Mouse (Mus musculus) liver, postnatal 0 days (tissue): ENCODE results near the gene Ipo9. TPM values are rescaled to one million over a fixed set of nuclear protein-coding genes. Genes with fewer than 3 reads are reported as not detected.

Source experiments
- ATAC-seq: fragments of 200-750 bp; cut with Nextera tagmentation; 2 replicates; pipeline ENCODE4 v1.8.0; 2017; ENCODE audit warnings: mild to moderate bottlenecking, moderate library complexity
- DNase-seq: peaks from one replicate; pipeline ENCODE4 v3.0.0-alpha.2; 2016
- H3K27ac ChIP-seq: fragments of 300-500 bp; sonication (generic); 2 replicates; pipeline ENCODE4 v1.5.1; 2014; ENCODE audit warnings: antibody characterized with exemption, moderate library complexity, mild to moderate bottlenecking, low read depth
- H3K27me3 ChIP-seq: fragments of 300-500 bp; sonication (generic); 2 replicates; pipeline ENCODE4 v1.6.1; 2014; ENCODE audit warnings: low read length, control low read depth, mixed read lengths; ENCODE audit not compliant: insufficient read depth
- H3K36me3 ChIP-seq: fragments of 300-500 bp; sonication (generic); replicated peaks from 2 replicates; pipeline ENCODE4 v1.6.1; 2014; ENCODE audit warnings: mild to moderate bottlenecking, control low read depth, low read length, moderate library complexity, mixed read lengths; ENCODE audit not compliant: insufficient read depth
- H3K4me1 ChIP-seq: fragments of 300-500 bp; sonication (generic); 2 replicates; pipeline ENCODE4 v1.6.1; 2014; ENCODE audit warnings: antibody characterized with exemption, mild to moderate bottlenecking, control low read depth; ENCODE audit not compliant: insufficient read depth
- H3K4me2 ChIP-seq: fragments of 300-500 bp; sonication (generic); 2 replicates; pipeline ENCODE4 v1.6.1; 2014; ENCODE audit warnings: low read depth, mild to moderate bottlenecking, low read length, moderate library complexity, mixed read lengths
- H3K4me3 ChIP-seq: fragments of 300-500 bp; sonication (generic); 2 replicates; pipeline ENCODE4 v1.5.1; 2014; ENCODE audit warnings: low read depth, low read length
- H3K9ac ChIP-seq: fragments of 300-500 bp; sonication (generic); replicated peaks from 2 replicates; pipeline ENCODE4 v1.6.1; 2014; ENCODE audit warnings: mild to moderate bottlenecking, moderate library complexity
- H3K9me3 ChIP-seq: fragments of 300-500 bp; sonication (generic); 2 replicates; pipeline ENCODE4 v1.6.1; 2016; ENCODE audit warnings: mild to moderate bottlenecking, control low read depth, low read length, mixed read lengths
- CTCF ChIP-seq: sonication (generic); IDR thresholded peaks from 2 replicates; pipeline ENCODE4 v1.5.1; 2016; ENCODE audit warnings: antibody characterized with exemption, low read depth
- EP300 ChIP-seq: IDR thresholded peaks from 2 replicates; pipeline ENCODE4 v1.6.1; 2016; ENCODE audit warnings: antibody characterized with exemption, low read depth, mild to moderate bottlenecking
- WGBS: fragments of 180-500 bp; shearing (Covaris S2); extraction: QIAGEN DNeasy Blood & Tissue Kit; methylation state at CpG from one replicate; pipeline ENCODE4 v1.1.7; 2014; ENCODE audit not compliant: insufficient replicate concordance; 5-methylcytosine and 5-hydroxymethylcytosine counted together
- polyA plus RNA-seq: library from polyadenylated mRNA; unstranded; fragments of >200 nt; fragmentation: Nextera tagmentation; extraction: Ambion mirVana; gene quantifications from 2 replicates; pipeline ENCODE4 v1.2.1, GENCODE M21; 2015

Gene Ipo9
- polyA plus RNA-seq, 1 experiment from 2014 or later, result 12.1 TPM

DNA sequence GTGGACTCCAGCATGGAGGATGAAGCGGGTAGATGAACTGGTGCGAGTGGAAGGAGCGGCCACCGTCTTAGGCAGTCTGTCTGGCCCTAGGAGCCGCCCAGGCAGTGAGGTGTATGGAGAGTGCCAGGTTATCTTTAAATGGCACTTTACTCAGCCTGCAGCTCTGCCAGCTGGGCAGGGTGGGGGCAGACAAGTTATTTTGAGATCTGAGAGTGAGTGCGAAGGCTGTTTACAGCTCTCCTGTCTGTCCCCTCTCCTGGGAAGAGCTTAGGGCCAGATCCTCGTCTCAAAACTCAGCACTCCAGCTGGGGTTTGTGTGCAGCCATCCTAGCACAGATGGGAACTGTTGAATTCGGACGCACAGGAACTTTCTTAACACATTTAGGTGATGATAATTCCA lies 51.7 kb downstream of the Ipo9 start:
- Histone ChIP-seq H3K4me1 (peaks cover 8% of the 10 kb centered on the region), H3K27me3 (peaks cover 10% of the 10 kb centered on the region; the same call in 1 of the 2 replicates), H3K4me2 (no peak overlapping the region), H3K4me3 (no peak overlapping the region), H3K27ac (no peak overlapping the region), H3K9me3 (no peaks in the 10 kb centered on the region), H3K36me3 (peaks cover 9% of the 10 kb centered on the region), H3K9ac (no peak overlapping the region)
- DNase-seq (no peak), ATAC-seq (no peak)
- TF ChIP-seq EP300, result no peak
- TF ChIP-seq CTCF, result no peak
- WGBS, result 54% methylated on average over 9 of the region's 9 CpGs

DNA sequence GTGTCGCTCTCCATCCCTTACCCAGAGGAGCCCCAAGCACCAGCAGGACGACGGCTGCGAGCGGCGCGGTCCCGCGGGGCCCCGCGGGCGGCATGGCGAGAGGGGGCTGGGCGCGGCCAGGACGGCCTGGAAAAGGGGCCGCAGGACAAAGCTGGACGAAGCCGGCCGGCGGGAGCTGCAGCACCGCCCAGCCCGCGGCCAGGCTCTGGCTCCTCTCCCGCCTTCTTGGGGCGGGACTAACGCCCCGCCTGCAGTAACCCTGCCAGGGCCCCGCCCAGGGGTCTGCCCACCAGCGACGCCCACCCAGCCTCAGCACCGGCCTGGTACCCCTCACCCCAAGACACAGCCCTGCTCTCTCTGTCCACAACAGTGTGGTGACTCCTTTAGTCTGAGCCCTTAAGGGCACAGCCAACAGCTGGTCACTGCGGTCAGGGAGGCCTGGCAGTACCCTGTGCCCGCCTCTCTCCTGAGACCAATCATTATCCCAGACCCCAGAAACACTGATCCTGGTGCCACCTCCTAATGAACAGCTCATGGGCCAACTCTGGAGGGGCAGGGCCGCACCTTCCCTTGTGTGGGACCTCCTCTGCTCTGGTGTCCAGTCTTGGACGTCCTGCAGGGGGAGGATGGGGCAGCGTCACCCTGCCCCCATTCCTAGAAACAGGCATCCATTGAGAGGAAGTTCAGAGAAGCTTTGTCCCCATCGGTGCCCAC lies 55.3 kb downstream of the Ipo9 start, which contains the start of gene Shisa4:
Shisa4 (minus strand) TSS at position 370 of the 714 bp plus-strand sequence.
- WGBS, result 6% methylated on average over 34 of the region's 38 CpGs
- peaks cover 8% of the 10 kb centered on the region for H3K4me1 ChIP-seq
- DNase-seq (peak; percentile 52), ATAC-seq (peak; percentile 65)
- no peak for TF ChIP-seq CTCF
- TF ChIP-seq EP300, result no peak
- peaks cover 10% of the 10 kb centered on the region; the same call in 1 of the 2 replicates for H3K27me3 ChIP-seq
- H3K27ac ChIP-seq, result no peak within 1 kb of the TSS
- no peaks in the 10 kb centered on the region for H3K9me3 ChIP-seq
- H3K9ac ChIP-seq, result peak within 1 kb of the TSS; percentile 37
- H3K4me3 ChIP-seq, result peak within 1 kb of the TSS; percentile 44
- H3K36me3 ChIP-seq, result no peaks in the 10 kb centered on the region
- peak within 1 kb of the TSS; percentile 73 for H3K4me2 ChIP-seq

DNA sequence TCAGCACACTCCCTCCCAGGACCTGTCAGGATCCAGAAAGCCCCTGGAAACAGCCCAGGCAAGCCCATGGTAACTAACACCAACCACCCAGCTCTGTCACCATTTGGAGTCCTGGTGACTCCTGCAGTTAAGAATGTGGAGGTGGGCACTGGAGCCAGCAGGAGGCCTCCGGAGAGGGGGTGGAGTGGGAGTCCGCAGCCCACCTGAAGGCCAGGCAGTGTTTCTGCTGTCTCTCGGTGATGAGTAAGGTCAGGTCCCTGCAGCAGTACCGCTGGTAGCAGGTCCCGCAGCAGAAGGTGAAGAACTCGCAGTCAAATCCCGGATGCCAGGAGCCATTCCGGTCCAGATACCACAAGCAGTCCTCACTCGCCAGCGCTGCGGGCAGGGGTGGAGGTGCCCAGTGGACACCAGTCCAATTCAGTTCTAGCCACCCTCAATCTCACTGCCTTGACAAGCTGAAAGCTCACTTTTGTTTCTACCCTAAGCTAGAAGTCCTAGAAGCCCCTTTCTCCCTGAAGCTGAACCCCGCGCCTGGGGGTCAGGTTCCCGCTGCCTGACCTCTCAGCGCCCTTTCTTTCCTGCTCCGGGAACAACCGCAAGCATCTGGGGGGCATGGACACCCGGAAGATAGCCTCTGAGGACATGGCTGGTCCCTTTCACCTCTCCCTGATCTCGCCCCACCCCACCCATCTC lies 56.0 kb downstream of the Ipo9 start:
- Histone ChIP-seq H3K9me3 (no peaks in the 10 kb centered on the region), H3K27me3 (peaks cover 13% of the 10 kb centered on the region), H3K9ac (peak overlapping the region; percentile 37), H3K4me1 (peaks cover 8% of the 10 kb centered on the region), H3K27ac (no peak overlapping the region), H3K4me3 (peak overlapping the region; percentile 44), H3K4me2 (peak overlapping the region; percentile 73), H3K36me3 (no peaks in the 10 kb centered on the region)
- no peak for DNase-seq
- no peak for TF ChIP-seq CTCF
- no peak for TF ChIP-seq EP300
- no peak for ATAC-seq
- 7% methylated on average over 18 of the region's 19 CpGs for WGBS

DNA sequence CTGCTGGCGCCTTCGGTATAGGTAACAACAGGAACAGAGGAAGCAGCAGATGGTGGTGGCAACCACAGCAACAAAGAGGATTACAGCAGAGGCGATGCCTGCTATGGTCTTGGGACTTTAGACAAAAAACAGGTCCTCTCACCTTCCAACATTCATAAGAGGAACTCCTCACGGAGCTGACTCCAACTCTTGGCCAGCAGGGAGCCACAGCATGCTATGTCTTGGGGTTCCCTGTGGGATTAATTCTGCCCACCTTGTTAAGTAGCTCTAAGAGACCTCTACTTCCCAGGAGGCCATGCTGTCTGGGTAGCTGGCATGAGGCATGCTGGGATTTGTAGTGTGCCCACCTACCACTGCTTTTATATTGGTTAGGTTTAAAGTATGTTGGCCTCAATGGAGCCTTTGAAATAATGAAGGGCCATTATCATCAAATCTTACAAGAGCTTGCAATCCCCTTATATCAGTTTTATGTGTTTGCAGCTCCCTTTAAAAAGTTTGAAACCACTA lies 57.1 kb downstream of the Ipo9 start:
- WGBS, result 67% methylated on average over 4 of the region's 4 CpGs
- DNase-seq (no peak), ATAC-seq (no peak)
- Histone ChIP-seq H3K9me3 (no peaks in the 10 kb centered on the region), H3K4me1 (peaks cover 8% of the 10 kb centered on the region), H3K36me3 (no peaks in the 10 kb centered on the region), H3K4me3 (no peak overlapping the region), H3K27ac (no peak overlapping the region), H3K9ac (no peak overlapping the region), H3K27me3 (peaks cover 18% of the 10 kb centered on the region), H3K4me2 (no peak overlapping the region)
- TF ChIP-seq CTCF (no peak), EP300 (no peak)

DNA sequence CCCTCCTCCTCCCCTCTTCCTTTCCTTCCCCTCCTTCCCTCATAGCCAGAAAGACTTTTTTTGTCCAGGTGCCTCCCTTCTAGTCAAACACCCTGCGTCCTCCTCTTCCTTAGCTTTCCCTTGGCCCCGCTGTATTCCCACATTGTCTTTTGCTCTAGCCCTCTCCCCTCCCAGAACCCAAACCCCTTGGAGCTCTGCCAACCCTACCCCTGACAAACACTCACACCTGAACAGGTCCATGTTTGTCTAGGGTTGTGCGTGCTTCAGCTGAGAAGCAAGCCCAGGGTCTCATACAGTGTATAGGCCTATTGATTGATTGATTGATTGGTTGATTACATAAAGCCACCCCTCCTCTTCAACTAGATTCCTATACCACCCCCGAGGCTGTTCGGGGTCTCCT lies 60.9 kb downstream of the Ipo9 start:
- ATAC-seq (no peak), DNase-seq (no peak)
- Histone ChIP-seq H3K4me3 (no peak overlapping the region), H3K27ac (no peak overlapping the region), H3K4me1 (peaks cover 3% of the 10 kb centered on the region; the same call in 1 of the 2 replicates), H3K9ac (no peak overlapping the region), H3K4me2 (no peak overlapping the region), H3K9me3 (no peaks in the 10 kb centered on the region), H3K36me3 (no peaks in the 10 kb centered on the region), H3K27me3 (peaks cover 15% of the 10 kb centered on the region)
- 69% methylated on average over 5 of the region's 5 CpGs for WGBS
- TF ChIP-seq EP300 (no peak), CTCF (no peak)

DNA sequence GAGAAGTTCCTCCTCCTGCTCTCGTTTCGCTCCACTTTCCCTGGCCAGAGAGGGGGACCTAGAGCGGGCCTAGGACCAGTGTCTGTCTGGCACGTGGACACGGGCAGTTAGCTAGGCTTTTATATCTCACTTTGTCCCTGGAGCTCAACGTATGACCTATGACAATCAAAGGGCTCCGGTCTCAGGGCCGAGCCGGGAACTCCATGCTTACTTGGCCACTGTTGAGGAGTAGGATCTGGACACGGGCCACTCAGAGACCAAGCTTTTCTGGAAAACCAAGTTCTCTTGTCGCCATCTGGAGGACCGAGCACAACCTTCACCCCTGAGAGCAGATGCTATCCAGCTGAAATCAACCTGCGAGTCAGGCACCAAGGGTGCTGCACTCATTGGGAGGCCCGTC lies 61.3 kb downstream of the Ipo9 start:
- peak overlapping the region; percentile 46; the same call in 1 of the 2 replicates for H3K4me3 ChIP-seq
- no peak for TF ChIP-seq EP300
- peak; percentile 29; the same call in 1 of the 2 replicates for TF ChIP-seq CTCF
- H3K9ac ChIP-seq, result no peak overlapping the region
- H3K27me3 ChIP-seq, result peaks cover 10% of the 10 kb centered on the region
- WGBS, result 15% methylated on average over 14 of the region's 14 CpGs
- ATAC-seq (peak; percentile 12; the same call in 1 of the 2 replicates), DNase-seq (no peak)
- peak overlapping the region; percentile 81 for H3K4me2 ChIP-seq
- H3K9me3 ChIP-seq, result no peaks in the 10 kb centered on the region
- H3K36me3 ChIP-seq, result no peaks in the 10 kb centered on the region
- H3K4me1 ChIP-seq, result no peaks in the 10 kb centered on the region
- H3K27ac ChIP-seq, result no peak overlapping the region
